Mouse (Mus musculus): ENCODE data around the gene Fbxl7.

Fbxl7 gene

DNA sequence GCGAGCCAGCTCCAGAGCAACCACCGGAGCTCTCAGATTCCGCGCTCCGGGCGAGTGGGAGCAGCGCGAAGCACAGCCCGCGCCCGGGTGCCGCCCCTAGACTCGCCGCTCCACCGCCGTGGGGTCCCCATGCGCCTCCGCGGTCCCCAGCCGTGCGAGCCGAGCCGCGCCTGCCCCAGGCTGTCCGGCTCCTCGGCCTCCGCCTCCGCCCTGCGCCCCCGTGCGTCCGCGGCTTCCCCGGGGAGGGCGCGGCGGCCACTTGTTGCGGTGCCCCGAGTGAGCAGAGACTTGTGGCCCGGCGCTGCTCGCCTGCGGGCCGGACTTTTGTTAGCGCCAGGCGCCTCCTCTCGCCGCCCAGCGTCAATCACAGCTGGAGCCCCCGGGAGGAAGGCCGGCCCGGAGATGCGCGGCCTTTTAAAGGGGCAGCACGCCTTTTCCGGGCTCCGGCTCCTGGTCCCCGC lies at the start of gene Fbxl7:
Gene Fbxl7 (minus strand): TSS at position 330 of the 461 bp plus-strand sequence.
- peak; percentile 49 for DNase-seq (ENCODE audit: low read depth, low spot score)

- DNase-seq (ENCODE audit: low read depth, low spot score), result no peak
Measured at GRCm38 (mm10) chr15:26922026-26922425, 26.6 kb upstream of the Fbxl7 start.

DNA sequence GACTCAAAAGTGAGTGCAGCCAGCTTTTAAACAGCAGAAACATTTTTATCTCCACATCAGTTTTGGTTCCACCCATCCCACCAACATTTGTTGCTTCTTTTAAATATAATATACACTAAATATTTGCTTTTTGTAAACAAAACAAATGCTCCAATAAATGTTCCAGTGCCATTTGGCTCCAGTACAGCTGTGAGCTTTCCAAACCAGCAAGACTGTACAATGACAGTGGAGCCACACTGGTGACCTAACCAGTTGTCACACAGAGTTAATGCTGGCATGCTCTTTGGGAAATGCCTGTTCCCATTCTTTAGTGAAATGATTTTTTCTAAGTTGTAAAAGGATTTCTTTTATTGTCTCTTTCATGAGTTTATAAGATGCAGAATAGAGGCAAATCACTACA lies 18.0 kb upstream of the Fbxl7 start:
- no peak for DNase-seq (ENCODE audit: low read depth, low spot score)

- DNase-seq (ENCODE audit: low read depth, low spot score), result no peak
Measured at GRCm38 (mm10) chr15:26895761-26896160, 381 bp upstream of the Fbxl7 start.

DNA sequence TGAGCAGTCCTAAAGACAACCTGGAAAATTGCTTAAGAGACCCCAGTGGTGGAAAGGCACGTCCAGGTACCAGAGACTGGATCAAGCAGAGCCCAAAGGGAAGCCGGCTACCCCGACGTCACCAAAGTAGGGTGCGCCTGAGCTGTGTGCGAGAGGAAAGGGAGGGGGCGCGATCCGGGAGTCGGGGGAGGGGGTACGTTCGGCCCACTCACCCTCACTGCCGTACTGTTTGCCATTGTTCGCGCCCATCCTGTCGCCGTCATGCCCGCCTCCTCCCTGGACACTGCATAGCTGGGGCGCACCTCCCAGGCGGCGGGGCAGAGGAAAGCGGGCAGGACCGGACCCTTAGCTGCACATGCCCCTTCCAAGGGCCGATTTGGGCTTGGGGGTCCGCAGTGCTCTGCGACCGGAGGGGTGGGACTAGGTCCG lies 565 bp downstream of the Fbxl7 start:
- DNase-seq (ENCODE audit: low read depth, low spot score), result no peak

DNA sequence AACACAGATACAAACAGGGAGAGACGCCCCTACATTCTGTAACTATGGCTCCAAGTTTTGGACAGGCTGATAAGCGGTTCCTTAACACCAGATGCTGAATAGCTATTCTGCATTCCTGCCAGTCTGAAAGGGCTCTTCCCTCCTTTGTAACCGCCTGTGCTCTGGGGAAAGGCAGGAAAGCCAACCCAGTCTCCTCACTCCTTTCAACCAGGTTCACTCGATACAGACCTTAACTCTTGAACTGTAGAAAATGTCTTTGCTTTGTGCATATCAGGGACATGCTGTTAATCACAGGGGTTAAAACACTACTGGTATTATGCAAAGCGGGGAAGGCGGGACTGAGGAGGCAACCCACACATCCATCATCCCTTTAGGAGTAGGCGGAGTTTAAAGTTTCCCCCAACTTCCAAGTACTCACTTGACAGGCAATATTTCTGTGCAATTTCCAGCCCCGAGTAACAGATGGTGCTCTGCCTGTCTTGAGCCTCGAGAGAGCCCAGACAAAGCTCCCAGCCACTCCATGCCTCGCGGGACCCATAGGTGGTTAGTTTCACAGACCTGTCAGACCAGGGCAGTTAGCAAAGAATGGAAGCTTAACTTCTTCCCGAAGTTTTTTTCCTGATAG lies 1.2 kb downstream of the Fbxl7 start:
- DNase-seq (ENCODE audit: low read depth, low spot score), result no peak

DNA sequence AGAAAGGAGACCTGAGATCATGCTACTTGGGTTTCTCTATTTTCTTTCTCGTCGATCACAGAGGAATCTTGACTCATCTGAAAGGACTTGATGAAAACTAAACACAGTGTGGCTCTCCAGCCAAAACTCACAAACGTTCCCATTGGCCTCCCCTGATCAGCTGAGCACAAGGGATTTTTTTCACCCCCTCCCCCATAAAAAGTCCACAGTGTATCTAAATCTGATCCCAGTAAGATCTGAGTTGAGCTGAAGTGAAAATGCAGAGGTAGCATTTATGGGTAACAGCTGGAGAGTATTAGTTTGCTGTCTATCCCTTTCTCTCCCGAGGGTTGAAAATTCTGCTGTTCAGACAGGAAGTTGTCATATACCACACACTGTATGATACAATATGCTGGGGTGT lies 2.2 kb downstream of the Fbxl7 start:
- no peak for DNase-seq (ENCODE audit: low read depth, low spot score)

- DNase-seq (ENCODE audit: low read depth, low spot score), result no peak
Measured at GRCm38 (mm10) chr15:26889971-26890370, 5.4 kb downstream of the Fbxl7 start.

DNA sequence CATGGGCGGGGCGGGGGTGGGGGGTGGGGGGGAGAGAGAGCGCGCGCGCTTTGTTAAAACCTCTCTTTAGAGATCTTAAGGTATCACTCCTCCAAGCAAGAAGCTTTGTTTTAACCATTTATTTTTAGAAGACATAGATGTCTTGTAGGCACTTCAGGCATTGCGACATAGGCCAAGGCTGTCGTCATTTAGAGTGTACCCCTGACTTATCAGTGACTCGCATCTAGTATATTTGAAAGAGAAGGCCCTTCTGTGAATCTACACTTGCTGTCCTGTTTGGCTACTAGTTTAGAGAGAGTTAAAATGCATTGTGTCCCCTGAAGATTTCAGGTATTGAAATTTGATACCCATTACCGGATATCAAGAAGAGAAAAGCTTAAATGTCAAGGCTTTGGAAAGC lies 7.2 kb downstream of the Fbxl7 start:
- no peak for DNase-seq (ENCODE audit: low read depth, low spot score)

- no peak for DNase-seq (ENCODE audit: low read depth, low spot score)
Measured at GRCm38 (mm10) chr15:26885979-26886378, 9.4 kb downstream of the Fbxl7 start.

GRCm38 (mm10) chr15:26880212-26880956 lies 15.0 kb downstream of the Fbxl7 start:
- no peak for DNase-seq (ENCODE audit: low read depth, low spot score)

GRCm38 (mm10) chr15:26875687-26876086 lies 19.7 kb downstream of the Fbxl7 start:
- peak; percentile 40 for DNase-seq (ENCODE audit: low read depth, low spot score)

GRCm38 (mm10) chr15:26872234-26872633 lies 23.1 kb downstream of the Fbxl7 start:
- no peak for DNase-seq (ENCODE audit: low read depth, low spot score)

GRCm38 (mm10) chr15:26869197-26869596 lies 26.2 kb downstream of the Fbxl7 start:
- no peak for DNase-seq (ENCODE audit: low read depth, low spot score)

GRCm38 (mm10) chr15:26867521-26867920 lies 27.9 kb downstream of the Fbxl7 start:
- DNase-seq (ENCODE audit: low read depth, low spot score), result no peak

DNA sequence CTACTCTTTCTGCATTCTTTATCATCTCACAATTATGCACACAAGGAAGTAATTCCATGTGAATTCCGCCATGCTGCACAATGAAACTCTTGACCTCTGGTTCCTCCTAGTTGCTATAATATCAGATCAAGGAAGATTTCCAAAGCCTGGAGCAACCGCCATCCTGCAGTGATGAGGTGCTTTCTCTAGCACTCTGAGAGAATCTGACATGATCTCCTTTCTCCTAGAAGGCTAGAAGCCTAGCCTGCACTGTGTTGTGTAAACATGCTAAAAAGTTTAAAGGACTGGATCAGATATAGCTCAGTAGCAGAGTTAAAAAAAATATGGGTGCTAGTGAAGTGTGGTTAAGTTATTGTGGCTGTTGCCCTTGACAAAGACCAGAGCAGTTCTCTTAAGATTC lies 33.2 kb downstream of the Fbxl7 start:
- DNase-seq (ENCODE audit: low read depth, low spot score), result no peak

- no peak for DNase-seq (ENCODE audit: low read depth, low spot score)
Measured at GRCm38 (mm10) chr15:26849626-26850025, 45.8 kb downstream of the Fbxl7 start.

- DNase-seq (ENCODE audit: low read depth, low spot score), result no peak
Measured at GRCm38 (mm10) chr15:26842216-26842615, 53.2 kb downstream of the Fbxl7 start.

DNA sequence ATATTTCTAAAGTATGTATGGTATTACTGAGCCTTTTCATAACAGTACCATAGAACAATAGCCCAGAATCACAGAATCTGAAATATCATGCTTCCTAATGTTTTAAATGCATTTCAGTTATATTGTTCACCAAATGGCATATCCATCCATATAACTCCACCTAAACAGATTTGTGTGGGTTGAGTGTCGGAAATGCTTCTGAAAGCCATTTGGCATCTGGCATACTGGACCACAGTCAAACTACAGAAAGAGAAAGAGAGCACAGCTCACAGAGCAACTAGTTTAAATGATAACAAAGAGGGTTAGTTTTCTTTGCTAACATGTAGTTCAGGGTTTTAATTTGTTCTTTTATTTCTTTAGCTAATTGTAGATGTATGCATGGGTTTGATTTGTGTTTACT lies 57.0 kb downstream of the Fbxl7 start:
- DNase-seq (ENCODE audit: low read depth, low spot score), result no peak

- no peak for DNase-seq (ENCODE audit: low read depth, low spot score)
Measured at GRCm38 (mm10) chr15:26837200-26837599, 58.2 kb downstream of the Fbxl7 start.

DNA sequence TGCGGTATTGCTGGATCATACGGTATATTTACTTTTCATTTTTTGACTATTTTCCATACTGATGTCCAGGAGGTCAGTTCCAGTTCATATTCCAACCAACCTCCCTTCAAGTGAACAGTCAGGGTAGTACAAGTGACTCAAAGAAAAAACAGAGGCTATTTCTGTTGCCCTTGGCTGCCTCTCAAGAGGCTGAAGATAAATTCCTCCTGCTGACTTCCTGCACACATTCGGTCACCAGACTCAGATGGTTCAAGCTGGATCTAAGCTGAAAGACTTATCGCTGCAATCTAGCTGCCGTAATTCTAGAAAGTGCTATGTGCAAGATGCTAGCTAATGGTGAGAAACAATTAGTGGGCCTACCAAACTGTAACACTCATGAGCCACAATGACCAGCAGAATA lies 61.0 kb downstream of the Fbxl7 start:
- no peak for DNase-seq (ENCODE audit: low read depth, low spot score)

- no peak for DNase-seq (ENCODE audit: low read depth, low spot score)
Measured at GRCm38 (mm10) chr15:26831141-26831540, 64.2 kb downstream of the Fbxl7 start.

GRCm38 (mm10) chr15:26816931-26817330 lies 78.4 kb downstream of the Fbxl7 start:
- DNase-seq (ENCODE audit: low read depth, low spot score), result no peak

Measured in retina, postnatal 7 days (tissue).